Comparison of ENCODE assay signal across 8 mouse cellular contexts in the genomic region with DNA sequence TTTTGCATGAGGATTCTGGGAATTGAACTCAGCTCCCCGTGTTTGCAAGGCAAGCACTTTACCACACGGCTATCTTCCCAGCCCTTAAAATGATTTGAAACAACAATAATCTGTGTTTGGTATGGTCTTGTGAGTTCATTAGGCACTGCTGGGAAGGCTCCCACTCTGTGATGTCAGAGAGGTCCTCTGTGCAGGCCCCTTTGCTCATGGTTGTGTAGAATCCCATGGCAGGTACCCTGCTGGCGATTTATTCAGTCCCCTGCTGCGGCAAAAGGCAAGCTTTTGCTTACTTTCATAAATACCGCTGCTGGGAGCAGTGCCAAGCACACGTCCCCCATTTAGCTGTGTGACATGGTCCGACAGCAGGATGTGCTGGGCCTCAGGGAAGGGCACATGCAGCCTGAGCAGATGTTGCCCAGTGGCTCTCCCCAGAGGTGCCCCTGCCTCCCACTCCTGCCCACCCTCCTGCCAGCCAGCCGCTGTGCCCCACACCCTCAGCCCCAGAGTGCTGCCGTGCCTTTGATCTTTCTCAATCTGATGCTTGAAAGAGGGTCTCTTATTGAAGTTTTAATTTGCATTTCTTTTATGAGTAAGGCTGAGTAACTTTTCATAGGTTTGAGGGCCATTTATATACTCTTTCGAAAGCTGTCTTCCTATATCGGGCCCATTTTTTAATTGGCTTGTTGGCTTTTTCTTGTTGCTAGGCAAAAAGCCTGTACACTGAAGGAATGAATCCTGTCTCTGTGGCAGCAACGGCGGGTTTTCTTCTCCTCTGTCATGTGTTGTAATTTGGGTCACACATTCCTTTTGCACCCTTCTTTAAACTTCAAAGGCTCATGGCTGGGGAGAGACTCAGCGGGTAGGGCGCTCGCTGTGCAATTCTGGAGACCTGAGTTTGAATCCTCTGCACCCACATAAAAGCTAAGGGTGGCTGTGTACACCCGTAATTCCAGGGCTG.
DNase-seq lines count a peak whose midpoint lies in the region; ATAC-seq and TF ChIP-seq lines count a peak whose summit lies in the region.

No protein-coding gene starts in this region.

- H3K79me2 ChIP-seq in heart, adult 2 months (replicated peaks; ENCODE audit: control insufficient read depth, insufficient read depth, low read length) = no peaks in the 10 kb centered on the region

- intact Hi-C loops in heart, adult 2 months (cut with DNase I) = no loop called here

- peak; percentile 53 for DNase-seq in thymus, postnatal 14 days
- DNase-seq in layer of hippocampus, postnatal 14 days (ENCODE audit: low spot score in 2 of 2) = no peak
- DNase-seq in heart, adult 2 months = no peak

- H3K4me1 ChIP-seq in megakaryocyte, embryonic 14.5 days = peaks cover 15% of the 10 kb centered on the region
- H3K4me1 ChIP-seq in forebrain, embryonic 13.5 days = peaks cover 47% of the 10 kb centered on the region
- H3K4me1 ChIP-seq in limb, embryonic 15.5 days = peaks cover 13% of the 10 kb centered on the region
- H3K4me1 ChIP-seq in intestine, embryonic 16.5 days (ENCODE audit: control insufficient read depth, insufficient read depth, low read length) = peaks cover 8% of the 10 kb centered on the region; the same call in 1 of the 2 replicates
- no peaks in the 10 kb centered on the region for H3K4me1 ChIP-seq in heart, adult 2 months (ENCODE audit: control insufficient read depth, insufficient read depth, low read length)

- no peak for TF ChIP-seq POLR2A in heart, adult 2 months (IDR thresholded peaks at IDR 0.05; ENCODE audit: insufficient read depth, low read depth, low read length)

- peak overlapping the region; percentile 26; the same call in 1 of the 2 replicates for H3K4me2 ChIP-seq in forebrain, embryonic 13.5 days
- H3K4me2 ChIP-seq in limb, embryonic 15.5 days = peak overlapping the region; percentile 12; the same call in 1 of the 2 replicates
- H3K4me2 ChIP-seq in intestine, embryonic 16.5 days (ENCODE audit: low read depth, low read length) = no peak overlapping the region

- no peaks in the 10 kb centered on the region for H3K9me3 ChIP-seq in megakaryocyte, embryonic 14.5 days
- no peaks in the 10 kb centered on the region for H3K9me3 ChIP-seq in forebrain, embryonic 13.5 days (replicated peaks)
- no peaks in the 10 kb centered on the region for H3K9me3 ChIP-seq in limb, embryonic 15.5 days
- H3K9me3 ChIP-seq in intestine, embryonic 16.5 days (ENCODE audit: control insufficient read depth, low read length) = no peaks in the 10 kb centered on the region

- H3K4me3 ChIP-seq in megakaryocyte, embryonic 14.5 days (replicated peaks) = peak overlapping the region; percentile 42
- H3K4me3 ChIP-seq in forebrain, embryonic 13.5 days = no peak overlapping the region
- H3K4me3 ChIP-seq in limb, embryonic 15.5 days = no peak overlapping the region
- H3K4me3 ChIP-seq in intestine, embryonic 16.5 days (ENCODE audit: low read length) = no peak overlapping the region
- H3K4me3 ChIP-seq in heart, adult 2 months = no peak overlapping the region

- 5% methylated on average over 17 of the region's 17 CpGs for WGBS in forebrain, embryonic 13.5 days
- 25% methylated on average over 17 of the region's 17 CpGs for WGBS in limb, embryonic 15.5 days
- WGBS in intestine, embryonic 16.5 days = 47% methylated on average over 17 of the region's 17 CpGs
- WGBS in heart, adult 2 months = 66% methylated on average over 17 of the region's 17 CpGs

- H3K9ac ChIP-seq in forebrain, embryonic 13.5 days = no peak overlapping the region
- H3K9ac ChIP-seq in limb, embryonic 15.5 days = no peak overlapping the region
- no peak overlapping the region for H3K9ac ChIP-seq in intestine, embryonic 16.5 days (ENCODE audit: low read depth, low read length)
- H3K9ac ChIP-seq in heart, adult 2 months (ENCODE audit: low read depth, low read length) = no peak overlapping the region

- H3K36me3 ChIP-seq in megakaryocyte, embryonic 14.5 days (replicated peaks; ENCODE audit: low read length) = no peaks in the 10 kb centered on the region
- H3K36me3 ChIP-seq in forebrain, embryonic 13.5 days (ENCODE audit: poor library complexity, severe bottlenecking) = no peaks in the 10 kb centered on the region
- H3K36me3 ChIP-seq in limb, embryonic 15.5 days = no peaks in the 10 kb centered on the region
- H3K36me3 ChIP-seq in intestine, embryonic 16.5 days (ENCODE audit: control insufficient read depth, insufficient read depth, low read length) = no peaks in the 10 kb centered on the region
- H3K36me3 ChIP-seq in heart, adult 2 months (ENCODE audit: control insufficient read depth, insufficient read depth, low read length) = no peaks in the 10 kb centered on the region

- peak overlapping the region; percentile 44; the same call in 1 of the 2 replicates for H3K27ac ChIP-seq in forebrain, embryonic 13.5 days
- no peak overlapping the region for H3K27ac ChIP-seq in limb, embryonic 15.5 days
- H3K27ac ChIP-seq in intestine, embryonic 16.5 days (ENCODE audit: low read length) = no peak overlapping the region
- no peak overlapping the region for H3K27ac ChIP-seq in heart, adult 2 months

- TF ChIP-seq EP300 in heart, adult 2 months (IDR thresholded peaks at IDR 0.05; ENCODE audit: insufficient read depth, low read depth, low read length) = no peak

- TF ChIP-seq CTCF in heart, adult 2 months (IDR thresholded peaks at IDR 0.05) = no peak

- peaks cover 79% of the 10 kb centered on the region for H3K27me3 ChIP-seq in megakaryocyte, embryonic 14.5 days (replicated peaks)
- H3K27me3 ChIP-seq in forebrain, embryonic 13.5 days = peaks cover 36% of the 10 kb centered on the region
- H3K27me3 ChIP-seq in limb, embryonic 15.5 days = peaks cover 24% of the 10 kb centered on the region; the same call in 1 of the 2 replicates
- no peaks in the 10 kb centered on the region for H3K27me3 ChIP-seq in intestine, embryonic 16.5 days (replicated peaks; ENCODE audit: control insufficient read depth, insufficient read depth, low read length)
- H3K27me3 ChIP-seq in heart, adult 2 months (ENCODE audit: control insufficient read depth, insufficient read depth, low read length) = no peaks in the 10 kb centered on the region; the same call in 1 of the 2 replicates

- ATAC-seq in megakaryocyte, adult 5-6 weeks (ENCODE audit: poor library complexity, severe bottlenecking) = no peak
- ATAC-seq in forebrain, embryonic 13.5 days = peak; percentile 90
- no peak for ATAC-seq in limb, embryonic 15.5 days (ENCODE audit: insufficient number of reproducible peaks, low FRiP score, low TSS enrichment, low read depth)
- ATAC-seq in intestine, embryonic 16.5 days = no peak
